Mouse (Mus musculus) limb, embryonic 15.5 days (tissue): ENCODE data around the gene Adam4. TPM values are rescaled to one million over a fixed set of nuclear protein-coding genes. Genes with fewer than 3 reads are reported as not detected.
"Not testable (repeated sequence)": the region's sequence is repeated elsewhere in the genome, so short reads cannot be mapped to it uniquely, and the experiment has no call there.

Experiments used
- ATAC-seq: fragments of 200-750 bp; cut with Nextera tagmentation; 2 replicates; pipeline ENCODE4 v1.8.0; 2017; ENCODE audit warnings: low read depth, moderate TSS enrichment; ENCODE audit not compliant: insufficient number of reproducible peaks, low FRiP score, low TSS enrichment
- H3K27ac ChIP-seq: fragments of 300-500 bp; sonication (generic); 2 replicates; pipeline ENCODE4 v1.5.1; 2015; ENCODE audit warnings: moderate library complexity, mild to moderate bottlenecking, inconsistent platforms
- H3K27me3 ChIP-seq: fragments of 300-500 bp; sonication (generic); 2 replicates; pipeline ENCODE4 v1.6.1; 2015; ENCODE audit warnings: inconsistent platforms
- H3K36me3 ChIP-seq: fragments of 300-500 bp; sonication (generic); 2 replicates; pipeline ENCODE4 v1.6.1; 2015; ENCODE audit warnings: inconsistent platforms
- H3K4me1 ChIP-seq: fragments of 300-500 bp; sonication (generic); 2 replicates; pipeline ENCODE4 v1.6.1; 2015; ENCODE audit warnings: inconsistent platforms
- H3K4me2 ChIP-seq: fragments of 300-500 bp; sonication (generic); 2 replicates; pipeline ENCODE4 v1.6.1; 2015; ENCODE audit warnings: mild to moderate bottlenecking, inconsistent platforms
- H3K4me3 ChIP-seq: fragments of 300-500 bp; sonication (generic); 2 replicates; pipeline ENCODE4 v1.5.1; 2015; ENCODE audit warnings: mild to moderate bottlenecking, inconsistent platforms
- H3K9ac ChIP-seq: fragments of 300-500 bp; sonication (generic); 2 replicates; pipeline ENCODE4 v1.6.1; 2015; ENCODE audit warnings: inconsistent platforms
- H3K9me3 ChIP-seq: fragments of 300-500 bp; sonication (generic); 2 replicates; pipeline ENCODE4 v1.6.1; 2016; ENCODE audit warnings: inconsistent platforms
- WGBS: fragments of 180-500 bp; shearing (Covaris S2); methylation state at CpG from one replicate; pipeline ENCODE4 v1.1.7; 2015; 5-methylcytosine and 5-hydroxymethylcytosine counted together
- polyA plus RNA-seq: library from polyadenylated mRNA; unstranded; fragments of >200 nt; fragmentation: Nextera tagmentation; extraction: Ambion mirVana; gene quantifications from 2 replicates; pipeline ENCODE4 v1.2.1, GENCODE M21; 2015

The Adam4 gene
- 0.32 and 0.45 TPM in 2 replicates for polyA plus RNA-seq

GRCm38 (mm10) chr12:81421846-81422245, at the start of gene Adam4:
TSS of gene Adam4 (minus strand) at chr12:81421946.
- Histone ChIP-seq H3K27me3 (no peaks in the 10 kb centered on the region), H3K27ac (no peak within 1 kb of the TSS), H3K4me3 (no peak within 1 kb of the TSS), H3K9me3 (0 out of 2 replicates have a peak, but pooled peaks cover under 1% of the 10 kb centered on the region), H3K9ac (no peak within 1 kb of the TSS), H3K4me2 (no peak within 1 kb of the TSS), H3K36me3 (peaks cover 12% of the 10 kb centered on the region; the same call in 1 of the 2 replicates), H3K4me1 (no peaks in the 10 kb centered on the region)
- ATAC-seq, result no peak
- WGBS, result 92% methylated on average over 1 of the region's 1 CpGs

- ATAC-seq, H3K4me2 ChIP-seq, H3K4me3 ChIP-seq, H3K27me3 ChIP-seq, H3K4me1 ChIP-seq, H3K27ac ChIP-seq, H3K36me3 ChIP-seq, H3K9me3 ChIP-seq, H3K9ac ChIP-seq: not testable (repeated sequence)
- 95% methylated on average over 7 of the region's 7 CpGs for whole genome bisulfite sequencing
These were observed 37.3 kb upstream of the Adam4 start for GRCm38 (mm10) chr12:81459051-81459450.

GRCm38 (mm10) chr12:81438985-81439384, 17.2 kb upstream of the Adam4 start:
- H3K9me3 ChIP-seq, H3K27ac ChIP-seq, H3K4me1 ChIP-seq, H3K9ac ChIP-seq, H3K27me3 ChIP-seq, ATAC-seq, H3K4me2 ChIP-seq, H3K36me3 ChIP-seq, H3K4me3 ChIP-seq: not testable (repeated sequence)
- 87% methylated on average over 9 of the region's 9 CpGs for WGBS

GRCm38 (mm10) chr12:81434778-81435177, 13.0 kb upstream of the Adam4 start:
- 86% methylated on average over 2 of the region's 2 CpGs for WGBS
- not testable (repeated sequence) for H3K9me3 ChIP-seq

GRCm38 (mm10) chr12:81413211-81413610, 8.5 kb downstream of the Adam4 start:
- WGBS, result 76% methylated on average over 3 of the region's 3 CpGs
- Histone ChIP-seq H3K27ac (no peak overlapping the region), H3K4me2 (no peak overlapping the region), H3K36me3 (no peaks in the 10 kb centered on the region), H3K4me1 (no peaks in the 10 kb centered on the region), H3K27me3 (no peaks in the 10 kb centered on the region), H3K9me3 (no peaks in the 10 kb centered on the region), H3K9ac (no peak overlapping the region), H3K4me3 (no peak overlapping the region)
- no peak for ATAC-seq

More at GRCm38 (mm10) chr12:81434778-81435177, 13.0 kb upstream of the Adam4 start:
- not testable (repeated sequence) for H3K27ac ChIP-seq, H3K4me2 ChIP-seq, H3K27me3 ChIP-seq, H3K9ac ChIP-seq, H3K4me3 ChIP-seq, ATAC-seq, H3K4me1 ChIP-seq
- peaks cover 17% of the 10 kb centered on the region for H3K36me3 ChIP-seq

GRCm38 (mm10) chr12:81408966-81409365, 12.8 kb downstream of the Adam4 start:
- Histone ChIP-seq H3K27ac (no peak overlapping the region), H3K36me3 (no peaks in the 10 kb centered on the region), H3K4me2 (no peak overlapping the region), H3K9ac (no peak overlapping the region), H3K4me3 (no peak overlapping the region), H3K27me3 (no peaks in the 10 kb centered on the region), H3K4me1 (no peaks in the 10 kb centered on the region), H3K9me3 (no peaks in the 10 kb centered on the region)
- 77% methylated on average over 3 of the region's 3 CpGs for WGBS
- ATAC-seq, result no peak

GRCm38 (mm10) chr12:81402187-81402586, 19.6 kb downstream of the Adam4 start:
- no peaks in the 10 kb centered on the region for H3K36me3 ChIP-seq
- H3K27ac ChIP-seq, result no peak overlapping the region
- no peaks in the 10 kb centered on the region for H3K4me1 ChIP-seq
- no peaks in the 10 kb centered on the region for H3K9me3 ChIP-seq
- no peak for ATAC-seq
- no peaks in the 10 kb centered on the region for H3K27me3 ChIP-seq
- H3K4me3 ChIP-seq, result no peak overlapping the region
- H3K4me2 ChIP-seq, result no peak overlapping the region
- WGBS, result 28% methylated on average over 1 of the region's 1 CpGs
- H3K9ac ChIP-seq, result no peak overlapping the region

GRCm38 (mm10) chr12:81379364-81379763, 42.4 kb downstream of the Adam4 start, which contains the start of gene Gm4787:
TSS of gene Gm4787 (minus strand) at chr12:81379464.
- WGBS, result 84% methylated on average over 1 of the region's 1 CpGs
- H3K4me2 ChIP-seq, ATAC-seq: not testable (repeated sequence)

More at GRCm38 (mm10) chr12:81379364-81379763, 42.4 kb downstream of the Adam4 start, which contains the start of gene Gm4787:
- H3K27me3 ChIP-seq, H3K9me3 ChIP-seq, H3K4me1 ChIP-seq, H3K9ac ChIP-seq, H3K36me3 ChIP-seq, H3K27ac ChIP-seq, H3K4me3 ChIP-seq: not testable (repeated sequence)

Other genes with a start within 250 kb of the Adam4 start
- 2.9 and 3.5 TPM in 2 replicates for gene Slc8a3, start 88.8 kb downstream of the Adam4 start, polyA plus RNA-seq
- gene Gm4787, start 42.5 kb downstream of the Adam4 start, polyA plus RNA-seq, result 0.11 and 0.20 TPM in 2 replicates
- 115 and 123 TPM in 2 replicates for gene Cox16, start 63.2 kb upstream of the Adam4 start, polyA plus RNA-seq
- 25.2 and 27.3 TPM in 2 replicates for gene Gm20498, start 111.0 kb upstream of the Adam4 start, polyA plus RNA-seq
- gene Synj2bp, start 111.0 kb upstream of the Adam4 start, polyA plus RNA-seq, result 32.2 and 35.0 TPM in 2 replicates
- gene Adam21, start 146.5 kb upstream of the Adam4 start, polyA plus RNA-seq, result 0.28 and 0.30 TPM in 2 replicates
- gene Med6, start 173.1 kb upstream of the Adam4 start, polyA plus RNA-seq, result 54.5 and 63.1 TPM in 2 replicates
- gene Ttc9, start 209.3 kb upstream of the Adam4 start, polyA plus RNA-seq, result 2.4 and 3.5 TPM in 2 replicates